Mouse (Mus musculus) left cerebral cortex, adult 18-20 months (tissue): Measurements from ENCODE around the gene Myh9. TPM values are rescaled to one million over a fixed set of nuclear protein-coding genes. Genes with fewer than 3 reads are reported as not detected.
A peak's percentile ranks its signal among the peaks of the same experiment; 100 is the strongest.
"Not testable (repeated sequence)": the region's sequence is repeated elsewhere in the genome, so short reads cannot be mapped to it uniquely, and the experiment has no call there.

Experiments used
- DNase-seq, 2 experiments: peaks; one replicate each; pipeline ENCODE4 v3.0.0; 2021 to 2022; ENCODE audit warnings: low spot score in 2 of 2, mixed read lengths in 1 of 2
- total RNA-seq, 2 experiments: library from RNA; stranded (reverse); gene quantifications; 2 replicates each; pipeline ENCODE4 v1.2.3; 2021

Myh9 gene
- total RNA-seq, 2 experiments from 2014 or later, result 74.4 to 78.9 TPM

- peak in 1 of 2 experiments; percentile 41 for DNase-seq
Measured at GRCm38 (mm10) chr15:77844955-77845635, 3.1 kb upstream of the Myh9 start.

GRCm38 (mm10) chr15:77844048-77844447 is 2.1 kb upstream of the Myh9 start:
- DNase-seq, result no peak

DNA sequence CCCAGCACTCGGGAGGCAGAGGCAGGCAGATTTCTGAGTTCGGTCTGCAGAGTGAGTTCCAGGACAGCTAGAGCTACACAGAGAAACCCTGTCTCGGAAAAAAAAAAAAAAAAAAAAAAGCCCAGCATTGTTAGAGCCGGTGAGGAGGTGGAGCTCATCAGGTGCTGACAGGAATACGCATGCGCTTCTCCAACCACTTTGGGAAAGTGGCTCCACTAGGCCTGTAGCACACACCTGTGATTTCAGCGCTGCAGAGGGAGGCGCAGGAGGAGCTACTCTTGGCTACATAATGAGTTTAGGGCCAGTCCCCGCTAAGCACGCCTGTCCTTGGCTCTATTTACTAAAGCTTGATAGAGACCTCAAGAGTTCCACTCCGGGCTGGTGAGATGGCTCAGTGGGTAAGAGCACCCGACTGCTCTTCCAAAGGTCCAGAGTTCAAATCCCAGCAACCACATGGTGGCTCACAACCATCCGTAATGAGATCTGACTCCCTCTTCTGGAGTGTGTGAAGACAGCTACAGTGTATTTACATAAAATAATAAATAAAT is 1.6 kb upstream of the Myh9 start:
- not testable (repeated sequence) for DNase-seq

DNA sequence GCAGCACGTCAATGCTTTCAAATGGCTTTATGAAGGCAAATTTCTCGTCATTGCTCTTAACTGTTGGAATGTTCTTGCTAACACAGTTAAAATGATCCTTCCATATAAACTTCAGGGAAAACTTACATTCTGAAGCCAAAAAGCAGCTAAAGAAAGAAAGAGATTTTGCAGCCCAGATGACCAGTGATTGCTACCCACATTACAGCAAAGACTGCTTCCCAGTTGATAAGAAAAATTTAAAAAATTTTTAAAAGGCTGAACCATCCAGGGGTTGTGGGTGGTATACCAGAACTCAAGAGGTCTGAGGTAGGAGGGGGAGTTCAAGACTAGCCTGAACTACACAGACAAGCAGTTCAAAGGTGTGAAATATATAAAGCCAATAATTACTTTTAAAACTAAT is 1.1 kb upstream of the Myh9 start:
- DNase-seq, result no peak

DNA sequence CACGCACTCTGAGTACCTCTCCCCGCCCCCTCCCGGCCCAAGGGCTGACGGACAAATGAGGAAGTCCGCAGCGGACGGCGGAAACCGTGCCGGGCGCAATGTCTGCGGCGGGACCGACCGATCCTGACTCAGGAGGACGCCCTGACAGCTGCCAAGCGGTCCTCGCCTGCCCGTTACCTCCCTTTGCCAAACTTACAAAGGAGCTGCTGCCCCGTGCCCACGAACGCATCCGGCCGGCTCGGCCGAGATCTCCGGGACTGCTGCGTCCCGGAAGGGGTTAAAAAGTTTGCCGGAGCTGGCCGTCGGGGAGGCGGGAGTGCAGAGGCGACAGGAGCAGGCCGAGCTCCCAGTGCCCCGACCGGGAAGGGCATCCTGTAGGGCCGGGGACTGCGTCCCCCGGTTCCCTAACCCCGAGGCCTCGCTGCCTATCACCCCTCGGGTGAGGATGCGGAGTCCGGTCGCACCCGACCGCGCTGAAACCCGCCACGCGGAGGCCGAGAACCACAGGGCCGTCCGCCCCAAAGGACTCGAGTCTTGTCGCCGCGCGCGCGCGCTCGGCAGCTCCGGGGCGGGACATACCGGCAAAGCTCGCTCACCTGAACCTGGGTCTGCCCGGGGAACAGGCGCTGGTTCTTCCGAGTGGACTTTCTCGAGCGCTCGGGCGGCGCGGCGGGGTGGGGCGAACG is 471 bp downstream of the Myh9 start:
- peak; percentile 46 to 49 for DNase-seq

GRCm38 (mm10) chr15:77840450-77841360 is 1.3 kb downstream of the Myh9 start:
- DNase-seq, result no peak

- no peak for DNase-seq
Measured at GRCm38 (mm10) chr15:77839529-77840286, 2.3 kb downstream of the Myh9 start.

GRCm38 (mm10) chr15:77838530-77839387 is 3.2 kb downstream of the Myh9 start:
- DNase-seq, result no peak

DNA sequence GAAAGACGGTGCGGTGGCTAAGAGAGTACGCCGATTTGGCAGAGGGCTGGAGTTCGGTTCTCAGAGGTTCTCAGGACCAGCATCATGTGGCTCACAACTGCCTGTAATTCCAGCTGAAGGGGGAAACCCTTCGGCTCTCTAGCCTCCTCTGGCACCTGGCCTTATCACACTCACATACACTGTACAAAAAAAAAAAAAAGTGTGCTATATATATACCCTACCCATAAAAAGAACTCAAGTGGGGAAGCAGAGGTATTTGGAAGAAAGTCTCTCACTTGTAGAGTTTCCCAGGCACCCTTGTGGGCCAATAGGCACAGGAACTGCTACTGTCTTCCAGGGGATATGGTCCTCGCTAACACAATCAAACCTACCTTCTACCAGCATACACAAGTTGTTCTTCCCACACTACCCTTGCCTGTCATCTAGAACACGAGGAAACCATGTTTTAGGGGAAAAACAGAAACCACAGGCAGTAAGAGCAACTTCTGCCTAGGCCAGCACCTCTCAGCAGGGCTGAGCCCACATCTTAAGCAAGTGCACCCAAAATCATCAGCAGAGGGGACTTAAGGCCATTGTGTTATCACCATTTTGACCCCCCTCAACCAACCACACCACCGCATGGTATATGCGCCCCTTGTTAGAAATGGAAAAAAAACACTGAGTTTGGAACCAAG is 4.4 kb downstream of the Myh9 start:
- no peak for DNase-seq

- no peak for DNase-seq
Measured at GRCm38 (mm10) chr15:77836692-77837443, 5.1 kb downstream of the Myh9 start.

- DNase-seq, result no peak
Measured at GRCm38 (mm10) chr15:77835930-77836653, 5.9 kb downstream of the Myh9 start.

GRCm38 (mm10) chr15:77834336-77835268 is 7.4 kb downstream of the Myh9 start:
- no peak for DNase-seq

GRCm38 (mm10) chr15:77833731-77834130 is 8.2 kb downstream of the Myh9 start:
- DNase-seq, result no peak

DNA sequence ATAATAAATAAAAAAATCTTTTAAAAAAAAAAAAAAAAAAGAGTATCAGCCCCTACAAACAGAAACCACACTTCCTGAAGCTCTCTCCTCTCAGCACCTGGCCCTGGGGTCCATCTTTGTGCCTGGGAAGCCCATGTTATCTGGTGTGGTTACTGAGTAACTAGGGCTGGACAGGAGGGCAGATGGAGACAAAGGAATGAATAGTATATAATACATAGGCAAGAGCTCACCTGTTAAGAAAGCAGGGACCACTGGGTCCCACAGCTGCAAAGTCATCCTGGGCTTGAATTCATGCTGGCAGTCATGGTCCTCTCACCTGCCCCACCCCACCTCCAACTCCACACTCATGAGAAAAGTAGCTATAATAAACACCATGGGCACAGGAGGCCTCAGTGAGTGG is 8.9 kb downstream of the Myh9 start:
- DNase-seq, result no peak

DNA sequence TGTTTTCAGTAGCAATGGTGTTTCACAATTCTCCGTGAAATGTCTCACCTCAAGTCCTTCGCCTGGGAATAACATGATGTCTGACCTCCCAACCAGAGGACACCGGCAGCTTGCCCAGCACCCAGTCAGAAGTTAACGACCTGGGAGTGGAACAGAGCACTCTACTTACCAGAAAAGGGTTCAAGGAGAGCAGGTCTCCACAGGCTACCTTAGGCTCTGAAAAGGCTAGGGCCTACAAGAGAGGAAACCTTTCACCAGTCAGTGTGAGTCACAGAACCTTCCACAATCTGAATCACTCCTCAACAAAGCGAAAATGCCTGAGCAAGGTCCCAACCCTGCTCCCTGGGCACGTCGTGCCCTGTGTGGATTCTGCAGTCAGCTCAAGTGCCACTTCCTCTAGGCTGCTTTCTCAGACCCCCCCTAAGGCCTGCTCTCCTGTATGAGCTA is 9.5 kb downstream of the Myh9 start:
- DNase-seq, result no peak

- DNase-seq, result no peak
Measured at GRCm38 (mm10) chr15:77831754-77832457, 10.1 kb downstream of the Myh9 start.
